Mouse (Mus musculus): Measurements from ENCODE around the gene Alg9.
A peak's percentile ranks its signal among the peaks of the same experiment; 100 is the strongest.

Gene Alg9

DNA sequence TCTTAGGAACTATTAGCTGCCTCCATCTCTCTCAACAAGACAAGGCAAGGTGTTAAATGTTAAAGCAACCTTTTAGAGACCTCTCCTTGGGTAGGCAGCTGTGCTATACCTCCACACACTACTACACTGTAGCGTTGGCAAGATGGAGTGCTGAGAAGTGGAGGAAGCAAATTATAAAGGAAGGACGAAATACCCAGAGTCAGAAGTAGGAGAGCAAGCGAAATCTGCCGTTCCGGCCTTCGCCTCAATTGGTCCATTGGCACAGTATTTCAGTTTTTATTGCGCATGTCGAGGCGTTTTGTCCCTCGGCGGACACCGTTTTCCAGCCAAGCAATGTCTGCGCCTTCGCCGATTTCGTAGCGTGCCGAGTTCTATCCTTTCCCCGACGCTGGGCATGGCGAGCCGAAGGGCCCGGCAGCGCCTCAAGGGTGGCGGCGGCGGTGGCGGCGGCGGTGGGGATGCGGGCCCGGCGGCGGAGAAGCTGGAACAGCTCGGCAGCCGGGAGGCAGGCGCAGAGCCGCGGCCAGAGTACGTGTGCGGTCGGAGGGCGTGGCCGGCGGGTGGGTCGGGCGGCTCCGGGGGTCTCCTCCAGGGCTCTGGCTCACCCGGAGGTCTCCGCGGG lies at the start of gene Alg9, which contains the start of gene 1110032A03Rik:
Gene Alg9, plus strand, starts transcription at position 29 of the 622 bp plus-strand sequence.
Gene 1110032A03Rik, minus strand, starts transcription at position 530 of the 622 bp plus-strand sequence.
- peak; percentile 89 for DNase-seq (ENCODE audit: low spot score in 2 of 2)

GRCm38 (mm10) chr9:50725921-50726590 lies 48.8 kb upstream of the Alg9 start:
- DNase-seq (ENCODE audit: low spot score in 2 of 2) = no peak

GRCm38 (mm10) chr9:50727171-50727924 lies 47.5 kb upstream of the Alg9 start:
- no peak for DNase-seq (ENCODE audit: low spot score in 2 of 2)

DNA sequence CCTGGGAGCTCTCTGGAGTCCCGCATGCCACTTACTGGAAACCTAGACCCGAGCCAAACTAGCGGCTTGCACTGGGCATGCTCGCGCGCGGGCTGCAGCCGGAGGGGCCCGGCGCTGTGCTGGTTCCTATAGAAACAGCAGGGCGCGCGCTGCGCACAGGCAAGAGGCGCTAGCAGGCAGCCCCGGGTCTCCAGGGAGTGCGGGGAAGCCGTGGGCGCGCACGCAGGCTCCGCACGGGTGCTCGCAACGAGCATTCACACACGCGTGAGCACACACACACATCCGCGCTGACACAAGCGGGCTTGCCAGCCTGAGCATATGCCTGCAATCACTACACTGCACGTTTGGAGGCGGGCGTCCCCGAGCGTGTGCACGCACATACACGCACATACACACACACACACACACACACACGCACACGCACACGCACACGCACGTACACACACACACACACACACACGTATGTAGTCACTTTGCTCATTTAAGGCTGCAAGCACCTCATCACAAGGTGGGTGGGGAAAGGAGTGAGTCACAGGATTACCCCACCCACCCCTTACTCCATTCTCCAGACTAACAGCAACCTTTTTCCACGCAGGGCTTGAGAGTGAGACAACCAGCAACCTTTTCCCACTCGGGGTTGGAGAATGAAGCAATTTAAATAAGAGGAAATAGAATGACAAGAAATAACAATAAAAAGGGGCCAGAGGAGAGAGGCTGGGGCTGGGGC lies 46.7 kb upstream of the Alg9 start:
- peak; percentile 23 to 28 for DNase-seq (ENCODE audit: low spot score in 2 of 2)

GRCm38 (mm10) chr9:50729600-50729999 lies 45.2 kb upstream of the Alg9 start:
- DNase-seq (ENCODE audit: low spot score in 2 of 2) = no peak

DNA sequence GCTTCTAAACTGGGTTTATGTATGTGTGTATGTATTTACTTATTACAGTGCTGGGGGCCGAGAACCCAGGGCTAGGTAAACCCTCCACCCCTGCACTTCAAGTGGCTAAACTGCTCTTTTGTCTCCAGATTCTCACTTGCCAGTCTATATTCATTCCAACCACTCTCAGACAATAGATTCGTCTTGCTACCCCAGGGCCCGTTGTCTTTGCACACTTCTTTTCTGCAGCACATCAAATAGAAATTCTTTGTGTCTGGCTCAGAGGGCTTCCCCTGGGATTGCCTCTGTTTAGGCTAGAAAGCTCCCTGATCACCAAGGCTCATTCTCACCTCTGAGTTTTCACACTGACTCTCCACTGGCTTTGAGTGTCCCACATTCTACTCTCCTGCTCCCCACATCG lies 42.3 kb upstream of the Alg9 start:
- no peak for DNase-seq (ENCODE audit: low spot score in 2 of 2)

DNA sequence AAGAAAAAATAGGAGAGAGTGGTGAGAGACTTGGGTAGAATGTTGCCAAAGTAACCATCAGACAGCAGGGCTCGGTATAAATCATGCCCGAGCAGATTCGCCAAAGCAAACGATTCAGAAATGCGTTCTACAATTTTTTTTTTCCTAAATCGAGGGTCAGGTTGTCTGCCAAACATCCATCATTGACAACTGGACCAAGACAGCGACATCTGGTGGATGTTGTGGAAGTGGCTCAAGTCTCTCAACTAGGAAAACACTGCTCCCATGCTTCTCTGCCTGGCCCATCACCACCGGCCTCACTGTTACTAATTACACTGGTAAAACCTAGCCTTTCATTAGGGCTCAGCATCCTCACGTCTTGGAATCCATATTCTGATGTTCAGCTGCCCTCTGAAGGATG lies 39.8 kb upstream of the Alg9 start:
- DNase-seq (ENCODE audit: low spot score in 2 of 2) = peak in 1 of 2 experiments; percentile 41

DNA sequence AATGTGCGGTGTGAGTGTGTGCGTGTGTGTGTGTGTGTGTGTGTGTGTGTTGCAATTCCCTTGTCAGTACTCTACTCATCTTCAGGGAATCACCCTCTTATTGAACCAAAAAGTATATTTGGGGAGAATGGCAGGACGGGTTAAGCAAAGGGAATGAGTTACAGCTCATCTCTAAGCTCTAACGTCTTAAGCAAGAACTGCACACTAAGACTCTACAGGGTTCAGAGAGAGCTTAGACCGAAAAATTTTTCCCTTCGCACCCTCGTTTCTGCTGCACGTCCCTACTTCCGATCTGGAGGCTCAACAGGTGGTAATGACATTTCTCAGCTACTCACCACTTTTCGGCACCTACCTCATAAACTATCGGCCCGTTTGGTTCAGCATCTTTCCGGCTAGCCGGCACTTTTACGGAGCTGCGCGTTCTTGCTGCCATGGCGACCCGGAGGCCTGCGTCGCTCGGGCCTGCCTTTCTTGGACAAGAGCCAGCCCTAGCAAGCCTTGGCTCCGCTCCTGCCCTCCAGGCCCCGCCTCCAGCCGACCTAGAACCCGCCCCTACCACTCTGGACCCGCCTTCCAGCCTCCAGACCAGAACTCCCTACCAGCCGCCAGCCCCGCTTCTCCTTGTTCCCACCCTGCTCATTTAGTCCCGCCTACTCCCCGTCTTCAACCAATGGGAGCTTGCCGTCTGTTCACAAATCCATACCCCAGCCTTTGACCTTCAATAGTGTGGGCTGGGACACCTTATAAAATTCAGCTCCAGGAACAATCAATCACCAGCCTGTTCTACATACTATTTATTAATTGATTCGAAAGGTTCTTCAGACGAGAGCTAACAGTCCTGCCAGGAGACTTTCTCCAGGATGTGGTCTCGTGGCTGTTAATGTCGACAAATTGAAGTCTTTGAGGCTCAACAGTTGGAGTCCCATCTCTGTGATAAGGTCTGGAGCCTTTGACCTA lies 35.6 kb upstream of the Alg9 start, which contains the start of gene Dixdc1:
Gene Dixdc1, minus strand, starts transcription at position 604 of the 957 bp plus-strand sequence.
- peak; percentile 94 for DNase-seq (ENCODE audit: low spot score in 2 of 2)

DNA sequence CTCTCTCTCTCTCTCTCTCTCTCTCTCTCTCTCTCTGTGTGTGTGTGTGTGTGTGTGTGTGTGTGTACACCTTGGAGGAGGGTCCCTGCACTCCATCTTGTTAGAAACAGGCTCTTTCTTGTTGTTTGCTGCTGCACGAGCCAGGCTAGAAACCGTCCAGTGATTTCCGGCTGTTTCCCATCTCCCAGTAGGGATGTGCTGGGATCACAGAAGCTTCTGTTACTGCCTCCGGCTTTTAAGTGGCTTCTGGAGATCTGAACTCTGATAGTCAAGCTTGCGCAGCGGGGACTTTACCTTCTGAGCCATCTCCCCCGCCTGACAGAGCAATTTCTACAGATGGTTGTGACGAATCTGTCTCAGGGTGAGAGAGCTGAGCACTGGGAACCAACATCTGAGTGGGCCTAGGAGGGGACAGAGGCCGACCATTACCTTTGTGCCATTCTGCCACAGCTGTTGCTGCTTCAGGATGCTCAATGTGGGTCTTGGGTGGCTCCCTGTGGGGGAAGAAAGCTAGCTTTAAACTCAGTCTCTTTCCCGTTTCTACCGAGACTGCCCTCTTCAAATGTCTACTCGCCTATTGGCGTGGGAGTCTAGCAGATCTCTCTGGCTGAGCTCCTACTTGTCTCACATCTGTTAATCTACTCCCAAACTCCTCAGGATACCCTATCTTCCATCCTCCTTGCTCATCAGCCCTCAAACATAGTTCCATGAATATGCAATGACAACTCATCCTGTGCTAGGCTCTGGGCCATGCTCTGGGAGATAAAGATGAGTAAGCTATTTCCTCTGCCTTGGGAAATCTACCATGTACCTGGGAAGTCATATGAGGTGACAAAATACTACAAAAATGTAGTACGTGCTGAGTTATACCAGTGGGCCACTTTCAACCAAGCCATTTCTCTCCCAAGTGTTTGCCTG lies 33.7 kb upstream of the Alg9 start:
- DNase-seq (ENCODE audit: low spot score in 2 of 2) = no peak

DNA sequence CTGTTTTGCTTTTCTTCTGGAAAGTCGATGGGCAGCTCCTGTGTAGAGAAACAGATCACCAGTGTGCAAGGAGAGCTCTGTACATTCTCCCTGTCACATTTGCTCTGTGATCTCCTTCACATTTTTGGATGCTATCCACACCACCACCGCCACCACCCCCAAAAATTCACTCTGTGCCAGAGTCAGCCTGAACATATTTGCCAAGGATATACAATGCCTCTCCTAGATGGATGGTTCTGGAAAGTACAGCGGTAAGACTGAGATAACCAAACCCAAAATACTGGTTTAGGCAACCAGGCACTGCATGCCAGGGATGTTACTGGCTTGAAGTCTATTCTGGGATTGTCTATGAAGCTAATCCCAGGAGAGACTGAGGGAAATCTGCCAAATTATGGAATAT lies 32.6 kb upstream of the Alg9 start:
- DNase-seq (ENCODE audit: low spot score in 2 of 2) = no peak

DNA sequence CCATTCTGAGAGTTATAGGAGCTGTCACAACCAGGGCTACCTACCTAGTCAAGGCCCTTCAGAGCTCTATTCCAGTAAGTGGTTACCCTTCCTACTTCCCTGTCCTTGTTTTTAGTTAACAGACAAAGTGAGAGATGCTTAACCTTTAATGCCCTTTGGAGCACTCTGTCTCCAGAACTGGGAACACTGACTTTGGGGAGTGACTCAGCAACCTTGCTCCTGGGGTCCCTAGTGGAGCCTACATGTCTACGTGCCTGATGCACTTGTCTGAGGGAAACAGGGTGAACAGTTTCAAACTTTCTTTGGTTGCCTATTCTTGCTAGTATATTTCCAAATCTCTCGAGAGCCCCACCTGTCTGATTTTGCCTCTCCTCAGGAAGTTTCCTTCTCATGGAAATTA lies 32.1 kb upstream of the Alg9 start:
- DNase-seq (ENCODE audit: low spot score in 2 of 2) = no peak

DNA sequence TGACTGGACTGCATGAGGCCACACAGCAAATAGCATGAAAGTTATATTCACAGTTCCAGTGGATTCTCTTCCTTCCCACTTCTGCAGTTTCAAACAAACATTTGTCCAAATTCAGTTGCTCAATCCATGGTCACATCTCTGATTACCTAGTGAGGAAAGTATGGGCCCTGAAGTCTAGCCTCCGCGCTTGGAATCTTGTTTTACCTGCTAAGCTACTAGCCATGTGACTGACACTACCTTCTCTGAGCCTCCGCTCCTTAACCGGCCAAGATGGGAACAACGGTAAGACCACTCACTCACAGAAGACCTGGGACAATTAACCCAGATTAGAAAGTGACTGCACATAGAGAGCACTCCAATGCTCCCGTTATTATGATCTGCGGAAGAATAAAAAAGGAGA lies 29.0 kb upstream of the Alg9 start:
- DNase-seq (ENCODE audit: low spot score in 2 of 2) = peak in 1 of 2 experiments; percentile 51

- peak in 1 of 2 experiments; percentile 44 for DNase-seq (ENCODE audit: low spot score in 2 of 2)
Measured at GRCm38 (mm10) chr9:50746214-50746677, 28.6 kb upstream of the Alg9 start, which contains the start of gene 2310030G06Rik. Gene 2310030G06Rik, minus strand, starts transcription at chr9:50746536.

DNA sequence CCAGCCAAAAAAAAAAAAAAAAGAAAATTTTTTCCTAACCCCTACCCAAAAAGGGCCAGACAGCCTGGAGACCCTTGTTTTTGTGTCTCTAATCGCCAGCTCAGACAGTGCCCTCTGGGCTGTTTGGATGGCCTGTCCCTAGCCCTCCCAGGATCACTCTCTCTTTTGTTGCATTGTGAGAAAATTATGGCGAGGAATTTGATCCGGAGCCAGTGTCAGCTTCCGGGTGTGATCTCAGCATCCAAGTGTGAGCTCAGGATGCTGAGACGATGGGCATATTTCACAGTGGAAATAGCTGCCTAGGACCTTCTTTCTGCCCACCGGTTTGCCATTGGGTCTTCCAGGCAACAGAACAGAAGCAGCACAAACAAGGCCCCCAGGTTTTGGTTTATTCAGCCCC lies 24.1 kb upstream of the Alg9 start:
- DNase-seq (ENCODE audit: low spot score in 2 of 2) = no peak

DNA sequence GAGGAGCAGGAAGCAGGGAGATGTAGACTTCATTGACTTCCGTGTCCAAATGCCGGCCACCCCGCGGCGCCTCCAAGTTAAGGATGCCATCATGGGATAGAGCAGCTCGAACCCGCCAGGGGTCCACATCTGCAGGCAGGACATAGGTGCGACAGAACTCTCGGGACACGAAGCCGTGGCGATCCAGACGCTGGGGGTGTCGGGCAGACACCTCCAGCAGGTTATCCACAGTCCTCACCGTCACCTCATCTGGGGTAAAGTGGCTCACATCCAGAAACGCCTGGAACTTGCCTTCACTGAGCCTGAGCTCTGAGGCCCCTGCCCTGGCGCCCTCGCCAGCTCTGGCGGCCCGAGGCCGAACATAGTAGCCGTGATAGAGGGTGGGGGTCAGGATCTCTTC lies 23.5 kb upstream of the Alg9 start, which contains the start of gene Cryab:
Gene Cryab, plus strand, starts transcription at position 3 of the 400 bp plus-strand sequence.
- DNase-seq (ENCODE audit: low spot score in 2 of 2) = no peak

DNA sequence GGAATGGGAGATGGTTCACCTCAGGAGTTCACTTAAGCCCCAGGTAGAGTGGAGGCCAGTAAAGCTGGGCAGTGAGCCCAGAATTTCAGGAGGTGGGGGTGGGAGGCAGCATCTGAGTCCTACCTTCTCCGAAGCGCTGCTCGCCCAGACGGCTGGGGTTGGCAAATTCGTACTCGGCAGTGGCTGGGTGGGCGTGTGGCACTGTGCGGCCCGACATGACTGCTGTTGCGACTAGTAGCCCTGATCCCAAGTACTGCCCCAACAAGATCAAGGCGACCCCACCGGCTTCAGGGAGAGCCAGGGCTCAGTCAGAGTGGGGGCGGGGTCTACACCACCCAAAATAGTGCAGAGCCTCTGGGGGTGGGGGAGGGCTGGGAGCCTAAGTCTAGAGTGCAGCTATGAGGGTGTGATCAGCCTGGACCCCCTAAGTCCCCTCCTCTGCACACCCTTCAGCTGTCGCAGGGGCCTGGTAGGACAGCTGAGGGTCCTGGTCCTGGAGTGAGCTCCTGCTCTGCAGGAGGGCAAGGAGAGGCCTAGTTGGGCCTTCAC lies 22.7 kb upstream of the Alg9 start, which contains the start of gene Hspb2:
Gene Hspb2, minus strand, starts transcription at position 301 of the 549 bp plus-strand sequence.
- DNase-seq (ENCODE audit: low spot score in 2 of 2) = no peak

DNA sequence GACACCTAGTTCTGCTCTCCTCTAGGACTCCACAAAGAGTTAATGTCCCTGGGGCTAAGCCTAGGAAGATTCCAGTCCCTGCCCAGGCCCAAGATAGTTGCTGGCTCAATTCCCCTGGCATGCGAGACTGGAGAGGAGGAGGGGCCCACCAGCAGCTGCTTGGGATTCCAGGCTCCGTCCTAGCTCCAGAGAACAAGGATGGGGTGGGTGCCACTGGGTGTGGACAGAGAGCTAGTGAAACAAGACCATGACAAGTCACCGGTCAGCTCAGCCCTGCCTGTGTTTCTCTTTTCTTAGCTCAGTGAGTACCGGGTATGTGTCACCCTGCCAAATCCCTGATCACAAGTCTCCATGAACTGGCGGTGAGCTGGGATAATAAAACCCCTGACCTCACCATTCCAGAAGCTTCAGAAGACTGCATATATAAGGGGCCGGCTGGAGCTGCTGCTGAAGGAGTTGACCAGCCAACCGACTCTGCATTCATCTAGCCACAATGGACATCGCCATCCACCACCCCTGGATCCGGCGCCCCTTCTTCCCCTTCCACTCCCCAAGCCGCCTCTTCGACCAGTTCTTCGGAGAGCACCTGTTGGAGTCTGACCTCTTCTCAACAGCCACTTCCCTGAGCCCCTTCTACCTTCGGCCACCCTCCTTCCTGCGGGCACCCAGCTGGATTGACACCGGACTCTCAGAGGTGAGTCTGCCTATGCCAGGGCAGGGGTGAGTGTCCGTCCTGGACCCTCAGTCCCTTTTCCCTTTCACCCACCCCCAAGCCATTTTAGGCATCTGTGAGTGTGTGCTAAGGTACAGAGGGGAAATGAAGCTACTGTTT lies 21.8 kb upstream of the Alg9 start:
- DNase-seq (ENCODE audit: low spot score in 2 of 2) = peak; percentile 67 to 83

- DNase-seq (ENCODE audit: low spot score in 2 of 2) = no peak
Measured at GRCm38 (mm10) chr9:50753947-50754346, 20.9 kb upstream of the Alg9 start.

All from urinary bladder, postnatal 36 days (tissue).